Mouse (Mus musculus): ENCODE results near the gene Tsen2.

DNA sequence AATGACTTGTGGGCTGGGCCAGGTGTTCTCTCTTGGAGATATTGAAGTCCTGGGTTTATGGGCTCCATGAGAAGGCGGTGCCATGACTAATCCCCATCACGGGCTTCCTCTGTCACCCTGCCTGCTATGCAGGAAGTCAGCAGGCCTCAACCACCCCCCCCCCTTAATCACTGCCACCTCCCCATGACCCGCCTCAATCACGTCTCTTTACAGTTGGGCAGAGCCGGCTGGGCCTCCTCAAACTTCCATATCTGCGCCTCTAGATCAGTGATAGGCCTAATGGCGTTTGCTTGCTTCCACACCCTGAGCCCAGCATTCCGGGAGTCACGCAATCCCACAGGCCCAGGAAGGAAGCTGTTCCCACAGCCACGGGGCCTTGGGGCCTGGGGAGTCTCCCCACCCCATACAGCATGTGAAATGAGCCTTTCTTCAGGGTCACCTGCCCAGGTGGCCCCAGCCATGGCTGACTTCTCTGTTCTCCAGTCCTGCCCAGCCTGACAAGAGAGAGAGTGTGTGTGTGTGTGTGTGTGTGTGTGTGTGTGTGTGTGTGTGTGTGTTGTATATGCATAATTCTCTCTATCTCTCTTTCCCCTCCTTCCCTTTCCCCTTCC is 40.8 kb upstream of the Tsen2 start:
- TF ChIP-seq CTCF (IDR thresholded peaks at IDR 0.05; ENCODE audit: extremely low read depth, insufficient read length, insufficient replicate concordance, low read depth, low read length) (no peak), POLR2A (IDR thresholded peaks at IDR 0.05; ENCODE audit: low read depth, low read length) (no peak)
